Mouse (Mus musculus) stomach, embryonic 16.5 days (tissue): Measurements from ENCODE around the gene Gadd45g. TPM values are rescaled to one million over a fixed set of nuclear protein-coding genes. Genes with fewer than 3 reads are reported as not detected.

ENCODE experiments used
- ATAC-seq: fragments of 200-750 bp; cut with Nextera tagmentation; 2 replicates; pipeline ENCODE4 v1.8.0; 2017; ENCODE audit warnings: moderate number of reproducible peaks, moderate TSS enrichment; ENCODE audit not compliant: insufficient read depth, low FRiP score
- H3K27ac ChIP-seq: fragments of 300-500 bp; sonication (generic); 2 replicates; pipeline ENCODE4 v1.5.1; 2014; ENCODE audit warnings: low read length
- H3K27me3 ChIP-seq: fragments of 300-500 bp; sonication (generic); 2 replicates; pipeline ENCODE4 v1.6.1; 2014; ENCODE audit warnings: low read length, control low read depth, mixed read lengths; ENCODE audit not compliant: control insufficient read depth, insufficient read depth
- H3K36me3 ChIP-seq: fragments of 300-500 bp; sonication (generic); 2 replicates; pipeline ENCODE4 v1.6.1; 2014; ENCODE audit warnings: low read length; ENCODE audit not compliant: control insufficient read depth, insufficient read depth
- H3K4me1 ChIP-seq: fragments of 300-500 bp; sonication (generic); 2 replicates; pipeline ENCODE4 v1.6.1; 2014; ENCODE audit warnings: low read length, control low read depth, mixed read lengths; ENCODE audit not compliant: control insufficient read depth, insufficient read depth
- H3K4me2 ChIP-seq: fragments of 300-500 bp; sonication (generic); 2 replicates; pipeline ENCODE4 v1.6.1; 2014; ENCODE audit warnings: low read depth, low read length, mixed read lengths
- H3K4me3 ChIP-seq: fragments of 300-500 bp; sonication (generic); replicated peaks from 2 replicates; pipeline ENCODE4 v1.5.1; 2014; ENCODE audit warnings: mild to moderate bottlenecking, low read length
- H3K9ac ChIP-seq: fragments of 300-500 bp; sonication (generic); 2 replicates; pipeline ENCODE4 v1.6.1; 2014; ENCODE audit warnings: low read length
- H3K9me3 ChIP-seq: fragments of 300-500 bp; sonication (generic); replicated peaks from 2 replicates; pipeline ENCODE4 v1.6.1; 2016; ENCODE audit warnings: low read length, control low read depth; ENCODE audit not compliant: control insufficient read depth
- WGBS: fragments of 180-500 bp; shearing (Covaris S2); extraction: QIAGEN DNeasy Blood & Tissue Kit; methylation state at CpG from one replicate; pipeline ENCODE4 v1.1.7; 2014; 5-methylcytosine and 5-hydroxymethylcytosine counted together
- polyA plus RNA-seq: library from polyadenylated mRNA; unstranded; fragments of >200 nt; fragmentation: Nextera tagmentation; extraction: Ambion mirVana; gene quantifications from 2 replicates; pipeline ENCODE4 v1.2.1, GENCODE M21; 2015

Gene Gadd45g
- polyA plus RNA-seq, 1 experiment from 2014 or later, result 41.4 TPM

GRCm38 (mm10) chr13:51846868-51847793, 653 bp downstream of the Gadd45g start:
- Histone ChIP-seq H3K27ac (peak overlapping the region; percentile 82), H3K9me3 (no peaks in the 10 kb centered on the region), H3K9ac (peak overlapping the region; percentile 85), H3K27me3 (peaks cover 4% of the 10 kb centered on the region; the same call in 1 of the 2 replicates), H3K4me3 (peak overlapping the region; percentile 67), H3K4me1 (peaks cover 26% of the 10 kb centered on the region), H3K36me3 (no peaks in the 10 kb centered on the region), H3K4me2 (peak overlapping the region; percentile 96)
- WGBS, result under 1% methylated on average over 63 of the region's 63 CpGs
- peak; percentile 5; the same call in 1 of the 2 replicates for ATAC-seq

DNA sequence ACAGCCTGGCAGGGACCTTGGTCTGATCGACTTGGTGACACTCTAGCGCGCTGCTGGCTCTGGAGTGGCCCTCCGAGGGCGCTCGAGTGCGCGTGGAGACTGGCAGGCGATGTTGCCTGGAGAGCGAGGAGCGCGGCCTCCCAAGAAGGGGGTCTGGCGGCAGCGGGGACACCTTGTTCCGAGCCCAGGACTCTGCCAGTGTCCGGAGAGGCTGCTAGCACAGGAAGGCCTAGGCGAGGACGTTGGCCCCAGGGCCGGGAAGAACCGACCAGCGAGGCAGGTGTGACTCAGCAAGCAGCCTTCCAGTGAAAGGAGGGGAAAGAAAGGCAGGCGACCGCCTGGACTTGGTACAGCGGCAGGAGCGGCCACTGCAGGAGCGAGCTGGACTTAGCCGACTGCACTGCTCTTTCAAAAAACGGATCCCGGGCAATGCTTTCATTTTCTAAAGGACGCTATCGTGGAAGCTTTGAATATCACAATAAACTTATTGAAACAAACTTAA, 1.6 kb downstream of the Gadd45g start:
- ATAC-seq, result peak; percentile 24; the same call in 1 of the 2 replicates
- under 1% methylated on average over 31 of the region's 31 CpGs for WGBS

DNA sequence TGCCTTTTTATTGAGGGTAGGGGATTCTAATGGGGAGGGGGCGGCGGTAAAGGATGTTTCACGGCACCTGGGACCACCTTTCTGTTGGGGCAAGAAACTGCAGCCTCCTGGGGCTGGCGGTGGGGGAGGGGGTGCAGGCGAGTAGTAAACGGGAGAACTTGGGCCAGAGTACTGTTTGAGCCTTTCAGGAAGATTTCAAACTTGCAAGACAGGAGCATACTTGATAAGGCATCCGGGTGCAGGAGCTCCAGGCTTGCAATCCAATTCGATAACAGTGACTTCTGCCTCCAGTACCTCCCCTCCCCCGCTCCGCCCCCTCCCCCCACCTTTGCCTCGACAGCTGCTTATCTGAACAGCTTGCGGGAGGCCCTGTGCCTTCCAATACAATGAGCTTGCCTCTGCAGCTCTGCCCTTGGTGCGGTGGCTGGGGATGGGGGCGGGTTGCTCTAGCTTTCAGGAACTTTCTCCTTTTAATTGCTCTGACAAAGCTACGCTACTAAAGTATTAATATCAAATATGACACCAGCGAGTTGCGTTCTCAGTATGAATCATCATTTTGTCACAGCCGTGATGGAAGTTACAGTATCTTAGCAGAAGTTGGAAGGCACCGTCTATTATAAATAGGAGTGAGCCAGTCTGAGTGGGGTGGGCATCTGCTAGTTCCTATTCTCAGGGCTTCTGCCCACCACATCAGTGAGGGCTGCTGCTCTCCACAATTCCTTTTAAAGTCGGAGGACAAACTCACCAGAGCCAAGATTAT, 2.2 kb downstream of the Gadd45g start:
- Histone ChIP-seq H3K4me2 (peak overlapping the region; percentile 96), H3K4me1 (peaks cover 35% of the 10 kb centered on the region), H3K4me3 (peak overlapping the region; percentile 67), H3K27ac (peak overlapping the region; percentile 82), H3K9me3 (no peaks in the 10 kb centered on the region), H3K27me3 (peaks cover 3% of the 10 kb centered on the region; the same call in 1 of the 2 replicates), H3K9ac (peak overlapping the region; percentile 85), H3K36me3 (no peaks in the 10 kb centered on the region)
- ATAC-seq, result 0 out of 2 replicates have a peak, but pooled peaks have one; percentile 14
- under 1% methylated on average over 20 of the region's 20 CpGs for WGBS

More for the DNA sequence above, 1.6 kb downstream of the Gadd45g start:
- H3K4me3 ChIP-seq, result peak overlapping the region; percentile 67
- peak overlapping the region; percentile 85 for H3K9ac ChIP-seq
- peak overlapping the region; percentile 96 for H3K4me2 ChIP-seq
- no peaks in the 10 kb centered on the region for H3K9me3 ChIP-seq
- peaks cover 3% of the 10 kb centered on the region; the same call in 1 of the 2 replicates for H3K27me3 ChIP-seq
- H3K27ac ChIP-seq, result peak overlapping the region; percentile 82
- H3K4me1 ChIP-seq, result peaks cover 28% of the 10 kb centered on the region
- no peaks in the 10 kb centered on the region for H3K36me3 ChIP-seq

DNA sequence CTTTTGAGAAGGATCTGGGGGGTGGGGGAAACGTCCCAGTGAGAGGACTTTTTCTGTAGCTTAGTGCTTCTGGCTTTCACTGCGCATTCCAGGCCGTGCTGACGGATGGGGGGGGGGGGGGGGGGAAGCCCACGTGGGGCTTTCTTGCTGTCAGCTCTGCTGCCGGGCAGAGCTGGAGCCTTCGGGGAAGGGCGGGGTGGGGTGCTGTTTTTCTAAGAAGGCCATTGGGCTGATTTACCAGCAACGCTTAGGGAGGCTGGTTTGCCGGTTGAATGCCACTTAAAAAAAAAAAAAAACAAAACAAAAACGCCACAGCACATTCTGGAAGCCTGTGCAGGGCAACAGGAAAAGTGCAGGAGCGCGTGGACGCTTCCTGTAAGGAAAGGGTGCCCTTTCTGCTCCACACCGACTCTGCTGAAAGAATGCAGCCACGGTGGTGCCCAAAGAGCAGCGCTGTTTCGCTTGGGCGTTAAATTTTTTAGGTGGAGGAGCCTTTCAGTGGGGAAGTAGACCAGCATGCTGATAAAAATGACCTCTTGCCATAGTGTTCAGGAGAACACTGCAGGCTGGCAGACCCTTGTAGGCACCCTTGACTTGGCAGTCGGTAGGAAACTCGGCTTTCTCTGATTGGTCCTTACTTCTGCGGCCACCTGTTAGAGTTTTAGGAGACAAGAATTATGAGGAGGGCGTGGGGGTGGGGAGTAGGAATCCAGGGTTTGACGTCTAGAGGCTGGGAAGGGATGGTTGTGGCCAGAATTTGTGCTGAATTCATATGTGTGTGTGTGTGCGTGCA, 3.0 kb downstream of the Gadd45g start:
- peak overlapping the region; percentile 82 for H3K27ac ChIP-seq
- H3K4me2 ChIP-seq, result peak overlapping the region; percentile 96
- H3K27me3 ChIP-seq, result no peaks in the 10 kb centered on the region
- H3K4me1 ChIP-seq, result peaks cover 39% of the 10 kb centered on the region
- H3K9me3 ChIP-seq, result no peaks in the 10 kb centered on the region
- no peak for ATAC-seq
- 4% methylated on average over 25 of the region's 25 CpGs for WGBS
- peak overlapping the region; percentile 67 for H3K4me3 ChIP-seq
- H3K9ac ChIP-seq, result peak overlapping the region; percentile 85
- no peaks in the 10 kb centered on the region for H3K36me3 ChIP-seq

DNA sequence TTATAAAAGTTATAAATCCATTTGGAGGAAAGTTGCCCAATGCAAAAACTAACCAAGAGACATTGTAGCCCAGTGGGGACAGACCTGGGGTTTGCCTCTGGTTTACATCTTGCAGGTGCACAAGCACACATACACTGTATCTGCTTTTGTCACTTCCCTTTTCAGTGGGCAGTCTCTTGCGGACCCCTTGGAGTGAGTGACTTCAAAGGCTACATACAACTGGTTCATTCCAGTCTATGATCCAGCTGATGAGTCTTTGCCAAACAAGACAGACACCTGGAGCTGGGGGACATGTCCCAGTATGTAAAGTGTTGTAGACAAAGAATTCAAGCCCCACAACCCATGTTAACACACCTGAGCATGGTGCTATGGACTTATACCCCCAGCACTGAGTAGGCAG, 4.1 kb downstream of the Gadd45g start:
- no peak overlapping the region for H3K9ac ChIP-seq
- no peak for ATAC-seq
- no peak overlapping the region for H3K4me3 ChIP-seq
- H3K36me3 ChIP-seq, result no peaks in the 10 kb centered on the region
- peaks cover 34% of the 10 kb centered on the region for H3K4me1 ChIP-seq
- H3K27me3 ChIP-seq, result no peaks in the 10 kb centered on the region
- no peak overlapping the region for H3K27ac ChIP-seq
- WGBS, result 76% methylated on average over 1 of the region's 1 CpGs
- no peak overlapping the region for H3K4me2 ChIP-seq
- no peaks in the 10 kb centered on the region for H3K9me3 ChIP-seq

GRCm38 (mm10) chr13:51852560-51853190, 6.2 kb downstream of the Gadd45g start:
- H3K27ac ChIP-seq, result peak overlapping the region; percentile 6; the same call in 1 of the 2 replicates
- no peak overlapping the region for H3K4me3 ChIP-seq
- no peaks in the 10 kb centered on the region for H3K27me3 ChIP-seq
- WGBS, result 29% methylated on average over 7 of the region's 7 CpGs
- H3K9ac ChIP-seq, result no peak overlapping the region
- no peaks in the 10 kb centered on the region for H3K36me3 ChIP-seq
- H3K4me1 ChIP-seq, result peaks cover 34% of the 10 kb centered on the region
- no peaks in the 10 kb centered on the region for H3K9me3 ChIP-seq
- ATAC-seq, result no peak
- H3K4me2 ChIP-seq, result peak overlapping the region; percentile 19; the same call in 1 of the 2 replicates

- no peaks in the 10 kb centered on the region for H3K36me3 ChIP-seq
- 27% methylated on average over 16 of the region's 16 CpGs for WGBS
- peak overlapping the region; percentile 19; the same call in 1 of the 2 replicates for H3K4me2 ChIP-seq
- ATAC-seq, result peak; percentile 75
- peaks cover 30% of the 10 kb centered on the region for H3K4me1 ChIP-seq
- H3K27ac ChIP-seq, result 0 out of 2 replicates have a peak overlapping the region, but pooled peaks have one; percentile 6
- H3K27me3 ChIP-seq, result no peaks in the 10 kb centered on the region
- no peaks in the 10 kb centered on the region for H3K9me3 ChIP-seq
- no peak overlapping the region for H3K4me3 ChIP-seq
- H3K9ac ChIP-seq, result peak overlapping the region; percentile 35; the same call in 1 of the 2 replicates
These were observed 7.1 kb downstream of the Gadd45g start for GRCm38 (mm10) chr13:51853301-51854243.
